Mouse (Mus musculus): ENCODE measurements around the gene Ppp1r15a.

The Ppp1r15a gene

GRCm38 (mm10) chr7:45525809-45526473 lies at the start of gene Ppp1r15a, which contains the start of gene Plekha4:
Gene Ppp1r15a, minus strand, starts transcription at chr7:45526268.
Gene Plekha4, plus strand, starts transcription at chr7:45526330.
- DNase-seq (ENCODE audit: low spot score): peak; percentile 89

- DNase-seq (ENCODE audit: low spot score): no peak
Observed at GRCm38 (mm10) chr7:45574472-45575379, 48.7 kb upstream of the Ppp1r15a start.

GRCm38 (mm10) chr7:45573954-45574353 lies 47.9 kb upstream of the Ppp1r15a start:
- no peak for DNase-seq (ENCODE audit: low spot score)

GRCm38 (mm10) chr7:45571966-45572365 lies 45.9 kb upstream of the Ppp1r15a start:
- DNase-seq (ENCODE audit: low spot score): no peak

- peak; percentile 73 for DNase-seq (ENCODE audit: low spot score)
Observed at GRCm38 (mm10) chr7:45570103-45570741, 44.2 kb upstream of the Ppp1r15a start, which contains the start of gene Bcat2. Gene Bcat2, plus strand, starts transcription at chr7:45570153.

- no peak for DNase-seq (ENCODE audit: low spot score)
Observed at GRCm38 (mm10) chr7:45568601-45569473, 42.8 kb upstream of the Ppp1r15a start.

GRCm38 (mm10) chr7:45567780-45568516 lies 41.9 kb upstream of the Ppp1r15a start:
- DNase-seq (ENCODE audit: low spot score): peak; percentile 97

GRCm38 (mm10) chr7:45567112-45567779 lies 41.2 kb upstream of the Ppp1r15a start:
- DNase-seq (ENCODE audit: low spot score): no peak

GRCm38 (mm10) chr7:45565446-45565845 lies 39.4 kb upstream of the Ppp1r15a start:
- DNase-seq (ENCODE audit: low spot score): no peak

- DNase-seq (ENCODE audit: low spot score): no peak
Observed at GRCm38 (mm10) chr7:45564811-45565210, 38.7 kb upstream of the Ppp1r15a start.

GRCm38 (mm10) chr7:45561624-45562520 lies 35.8 kb upstream of the Ppp1r15a start:
- no peak for DNase-seq (ENCODE audit: low spot score)

GRCm38 (mm10) chr7:45560843-45561623 lies 35.0 kb upstream of the Ppp1r15a start:
- DNase-seq (ENCODE audit: low spot score): peak; percentile 48

GRCm38 (mm10) chr7:45560241-45560640 lies 34.2 kb upstream of the Ppp1r15a start:
- DNase-seq (ENCODE audit: low spot score): no peak

GRCm38 (mm10) chr7:45558907-45559306 lies 32.8 kb upstream of the Ppp1r15a start:
- DNase-seq (ENCODE audit: low spot score): no peak

GRCm38 (mm10) chr7:45555787-45556186 lies 29.7 kb upstream of the Ppp1r15a start:
- DNase-seq (ENCODE audit: low spot score): peak; percentile 63

GRCm38 (mm10) chr7:45554744-45555143 lies 28.7 kb upstream of the Ppp1r15a start, which contains the start of gene Hsd17b14:
Gene Hsd17b14, plus strand, starts transcription at chr7:45554893.
- DNase-seq (ENCODE audit: low spot score): no peak

GRCm38 (mm10) chr7:45553990-45554389 lies 27.9 kb upstream of the Ppp1r15a start:
- DNase-seq (ENCODE audit: low spot score): no peak

GRCm38 (mm10) chr7:45553519-45553918 lies 27.5 kb upstream of the Ppp1r15a start:
- DNase-seq (ENCODE audit: low spot score): no peak
